Mouse (Mus musculus): ENCODE results near the gene Elovl6. TPM values are rescaled to one million over a fixed set of nuclear protein-coding genes. Genes with fewer than 3 reads are reported as not detected.

The Elovl6 gene
- polyA plus RNA-seq, 1 experiment from 2014 or later: 44.7 TPM

DNA sequence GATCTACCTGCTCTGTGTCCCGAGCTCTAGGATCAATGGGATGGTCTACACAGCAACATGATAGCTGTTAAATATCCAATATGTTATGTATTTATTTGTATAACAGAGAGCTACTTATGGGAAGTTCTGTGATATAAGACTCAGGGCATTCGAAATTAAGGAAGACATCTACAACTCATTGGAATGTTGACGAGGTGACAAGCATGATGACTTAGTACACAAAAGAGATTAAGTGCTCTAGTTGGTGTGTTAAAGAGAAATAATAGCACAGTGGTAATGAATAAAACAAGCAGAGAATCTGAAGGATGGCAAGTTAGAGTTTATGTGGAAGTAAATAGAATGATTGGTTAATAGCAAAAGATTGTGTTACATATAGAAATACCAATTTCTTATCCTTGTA is 61.6 kb downstream of the Elovl6 start:
- H3K9ac ChIP-seq (replicated peaks; ENCODE audit: low read depth, low read length): no peak overlapping the region
- no peaks in the 10 kb centered on the region for H3K9me3 ChIP-seq (ENCODE audit: control insufficient read depth, low read length)
- H3K27me3 ChIP-seq (replicated peaks; ENCODE audit: control insufficient read depth, insufficient read depth, low read length): no peaks in the 10 kb centered on the region
- H3K27ac ChIP-seq (ENCODE audit: low read length): no peak overlapping the region
- no peak for ATAC-seq
- H3K4me3 ChIP-seq (replicated peaks; ENCODE audit: low read length): no peak overlapping the region
- peaks cover 14% of the 10 kb centered on the region for H3K4me1 ChIP-seq (replicated peaks; ENCODE audit: control insufficient read depth, insufficient read depth, low read length)
- 80% methylated on average over 3 of the region's 3 CpGs for WGBS
- H3K4me2 ChIP-seq (ENCODE audit: low read length): no peak overlapping the region
- H3K36me3 ChIP-seq (ENCODE audit: control insufficient read depth, insufficient read depth): no peaks in the 10 kb centered on the region

DNA sequence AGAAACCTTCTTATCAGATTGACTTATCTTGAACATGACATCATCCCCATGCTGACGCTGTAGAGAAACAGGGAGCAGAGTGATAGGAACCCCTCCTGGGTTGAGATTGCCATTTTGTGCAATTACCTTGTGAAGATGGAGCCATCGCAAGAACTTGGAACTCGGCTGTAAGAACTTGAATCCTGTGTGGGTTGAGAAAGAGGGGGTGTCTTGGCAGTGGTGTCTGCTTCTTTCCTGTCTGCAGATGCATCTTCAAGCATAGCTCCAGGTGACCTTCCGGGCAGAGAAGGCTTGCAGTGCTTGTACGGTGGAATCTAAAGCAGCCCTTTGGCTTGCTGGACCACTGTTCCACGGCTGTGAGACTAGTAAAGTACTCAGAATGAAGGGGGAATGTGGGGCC is 63.9 kb downstream of the Elovl6 start:
- Histone ChIP-seq H3K4me3 (replicated peaks; ENCODE audit: low read length) (no peak overlapping the region), H3K4me1 (replicated peaks; ENCODE audit: control insufficient read depth, insufficient read depth, low read length) (peaks cover 3% of the 10 kb centered on the region; the same call in 1 of the 2 replicates), H3K9ac (replicated peaks; ENCODE audit: low read depth, low read length) (no peak overlapping the region), H3K9me3 (ENCODE audit: control insufficient read depth, low read length) (no peaks in the 10 kb centered on the region), H3K27ac (ENCODE audit: low read length) (no peak overlapping the region), H3K27me3 (replicated peaks; ENCODE audit: control insufficient read depth, insufficient read depth, low read length) (no peaks in the 10 kb centered on the region), H3K4me2 (ENCODE audit: low read length) (no peak overlapping the region), H3K36me3 (ENCODE audit: control insufficient read depth, insufficient read depth) (no peaks in the 10 kb centered on the region)
- no peak for ATAC-seq
- WGBS: 94% methylated on average over 6 of the region's 6 CpGs

GRCm38 (mm10) chr3:129602289-129602688 is 70.1 kb downstream of the Elovl6 start:
- Histone ChIP-seq H3K36me3 (ENCODE audit: control insufficient read depth, insufficient read depth) (no peaks in the 10 kb centered on the region), H3K4me3 (replicated peaks; ENCODE audit: low read length) (no peak overlapping the region), H3K9me3 (ENCODE audit: control insufficient read depth, low read length) (no peaks in the 10 kb centered on the region), H3K4me1 (replicated peaks; ENCODE audit: control insufficient read depth, insufficient read depth, low read length) (peaks cover 4% of the 10 kb centered on the region; the same call in 1 of the 2 replicates), H3K27ac (ENCODE audit: low read length) (no peak overlapping the region), H3K9ac (replicated peaks; ENCODE audit: low read depth, low read length) (no peak overlapping the region), H3K4me2 (ENCODE audit: low read length) (no peak overlapping the region), H3K27me3 (replicated peaks; ENCODE audit: control insufficient read depth, insufficient read depth, low read length) (no peaks in the 10 kb centered on the region)
- 85% methylated on average over 9 of the region's 9 CpGs for WGBS
- no peak for ATAC-seq

GRCm38 (mm10) chr3:129605487-129605886 is 73.3 kb downstream of the Elovl6 start:
- 56% methylated on average over 7 of the region's 7 CpGs for WGBS
- ATAC-seq: no peak
- Histone ChIP-seq H3K36me3 (ENCODE audit: control insufficient read depth, insufficient read depth) (no peaks in the 10 kb centered on the region), H3K4me3 (replicated peaks; ENCODE audit: low read length) (no peak overlapping the region), H3K9ac (replicated peaks; ENCODE audit: low read depth, low read length) (no peak overlapping the region), H3K4me1 (replicated peaks; ENCODE audit: control insufficient read depth, insufficient read depth, low read length) (peaks cover 4% of the 10 kb centered on the region; the same call in 1 of the 2 replicates), H3K9me3 (ENCODE audit: control insufficient read depth, low read length) (no peaks in the 10 kb centered on the region), H3K27ac (ENCODE audit: low read length) (no peak overlapping the region), H3K27me3 (replicated peaks; ENCODE audit: control insufficient read depth, insufficient read depth, low read length) (no peaks in the 10 kb centered on the region), H3K4me2 (ENCODE audit: low read length) (no peak overlapping the region)

DNA sequence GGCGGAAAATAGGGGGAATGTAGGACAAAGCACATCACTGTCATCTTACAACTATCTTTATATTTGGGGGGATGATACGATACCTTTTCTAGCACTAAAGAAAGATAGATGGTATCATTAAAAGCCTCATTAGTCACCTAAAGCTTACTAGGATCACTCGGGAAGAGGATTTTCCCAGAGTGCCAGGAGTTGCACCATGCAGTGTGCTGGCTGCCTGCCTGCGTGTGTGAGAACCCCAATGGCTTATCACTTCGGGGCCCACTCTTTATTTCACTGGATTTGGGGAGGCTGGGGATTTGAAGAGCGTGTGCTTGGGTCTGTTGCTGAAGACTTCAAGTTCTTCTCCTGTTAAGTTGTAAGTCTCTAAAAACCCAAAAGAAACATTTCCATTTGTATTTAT is 73.8 kb downstream of the Elovl6 start:
- H3K4me3 ChIP-seq (replicated peaks; ENCODE audit: low read length): no peak overlapping the region
- no peak for ATAC-seq
- H3K9me3 ChIP-seq (ENCODE audit: control insufficient read depth, low read length): no peaks in the 10 kb centered on the region
- no peak overlapping the region for H3K9ac ChIP-seq (replicated peaks; ENCODE audit: low read depth, low read length)
- WGBS: 32% methylated on average over 6 of the region's 6 CpGs
- H3K4me1 ChIP-seq (replicated peaks; ENCODE audit: control insufficient read depth, insufficient read depth, low read length): peaks cover 4% of the 10 kb centered on the region; the same call in 1 of the 2 replicates
- H3K27ac ChIP-seq (ENCODE audit: low read length): no peak overlapping the region
- no peak overlapping the region for H3K4me2 ChIP-seq (ENCODE audit: low read length)
- H3K36me3 ChIP-seq (ENCODE audit: control insufficient read depth, insufficient read depth): no peaks in the 10 kb centered on the region
- no peaks in the 10 kb centered on the region for H3K27me3 ChIP-seq (replicated peaks; ENCODE audit: control insufficient read depth, insufficient read depth, low read length)

- 88% methylated on average over 8 of the region's 8 CpGs for WGBS
These were observed 79.5 kb downstream of the Elovl6 start for GRCm38 (mm10) chr3:129611626-129612025.

GRCm38 (mm10) chr3:129612311-129613097 is 80.3 kb downstream of the Elovl6 start:
- peak; percentile 59 for ATAC-seq
- Histone ChIP-seq H3K4me2 (ENCODE audit: low read length) (no peak overlapping the region), H3K4me3 (replicated peaks; ENCODE audit: low read length) (no peak overlapping the region), H3K36me3 (ENCODE audit: control insufficient read depth, insufficient read depth) (no peaks in the 10 kb centered on the region; the same call in 1 of the 2 replicates), H3K4me1 (replicated peaks; ENCODE audit: control insufficient read depth, insufficient read depth, low read length) (no peaks in the 10 kb centered on the region), H3K9ac (replicated peaks; ENCODE audit: low read depth, low read length) (no peak overlapping the region), H3K9me3 (ENCODE audit: control insufficient read depth, low read length) (no peaks in the 10 kb centered on the region), H3K27ac (ENCODE audit: low read length) (0 out of 2 replicates have a peak overlapping the region, but pooled peaks have one; percentile 18), H3K27me3 (replicated peaks; ENCODE audit: control insufficient read depth, insufficient read depth, low read length) (no peaks in the 10 kb centered on the region)
- WGBS: 87% methylated on average over 25 of the region's 25 CpGs

More at GRCm38 (mm10) chr3:129611626-129612025, 79.5 kb downstream of the Elovl6 start:
- ATAC-seq: no peak
- Histone ChIP-seq H3K9ac (replicated peaks; ENCODE audit: low read depth, low read length) (no peak overlapping the region), H3K27ac (ENCODE audit: low read length) (no peak overlapping the region), H3K4me1 (replicated peaks; ENCODE audit: control insufficient read depth, insufficient read depth, low read length) (no peaks in the 10 kb centered on the region), H3K4me2 (ENCODE audit: low read length) (no peak overlapping the region), H3K9me3 (ENCODE audit: control insufficient read depth, low read length) (no peaks in the 10 kb centered on the region), H3K36me3 (ENCODE audit: control insufficient read depth, insufficient read depth) (no peaks in the 10 kb centered on the region; the same call in 1 of the 2 replicates), H3K4me3 (replicated peaks; ENCODE audit: low read length) (no peak overlapping the region), H3K27me3 (replicated peaks; ENCODE audit: control insufficient read depth, insufficient read depth, low read length) (no peaks in the 10 kb centered on the region)

DNA sequence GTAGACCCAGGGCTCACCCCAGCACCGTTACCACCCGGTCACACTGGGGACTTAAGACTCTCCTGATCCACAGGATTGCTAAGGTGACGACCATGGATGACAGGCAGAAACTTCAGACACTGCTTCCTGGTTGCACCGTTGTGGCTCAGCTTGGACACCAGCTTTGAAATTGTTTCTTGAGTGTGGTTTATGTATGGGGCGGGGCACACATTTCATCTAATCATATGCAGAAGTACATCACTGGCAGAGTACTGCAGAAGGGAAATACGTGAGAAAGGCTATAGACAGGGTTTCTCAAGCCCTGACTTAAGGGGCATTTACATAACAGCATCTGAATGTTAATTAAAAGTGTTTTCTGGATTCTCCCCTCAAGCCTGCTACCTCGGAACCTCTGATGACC is 81.6 kb downstream of the Elovl6 start:
- Histone ChIP-seq H3K9ac (replicated peaks; ENCODE audit: low read depth, low read length) (no peak overlapping the region), H3K36me3 (ENCODE audit: control insufficient read depth, insufficient read depth) (no peaks in the 10 kb centered on the region; the same call in 1 of the 2 replicates), H3K4me2 (ENCODE audit: low read length) (no peak overlapping the region), H3K4me1 (replicated peaks; ENCODE audit: control insufficient read depth, insufficient read depth, low read length) (no peaks in the 10 kb centered on the region), H3K27me3 (replicated peaks; ENCODE audit: control insufficient read depth, insufficient read depth, low read length) (no peaks in the 10 kb centered on the region), H3K4me3 (replicated peaks; ENCODE audit: low read length) (no peak overlapping the region), H3K27ac (ENCODE audit: low read length) (no peak overlapping the region), H3K9me3 (ENCODE audit: control insufficient read depth, low read length) (no peaks in the 10 kb centered on the region)
- no peak; the same call in 1 of the 2 replicates for ATAC-seq
- 89% methylated on average over 7 of the region's 7 CpGs for WGBS

DNA sequence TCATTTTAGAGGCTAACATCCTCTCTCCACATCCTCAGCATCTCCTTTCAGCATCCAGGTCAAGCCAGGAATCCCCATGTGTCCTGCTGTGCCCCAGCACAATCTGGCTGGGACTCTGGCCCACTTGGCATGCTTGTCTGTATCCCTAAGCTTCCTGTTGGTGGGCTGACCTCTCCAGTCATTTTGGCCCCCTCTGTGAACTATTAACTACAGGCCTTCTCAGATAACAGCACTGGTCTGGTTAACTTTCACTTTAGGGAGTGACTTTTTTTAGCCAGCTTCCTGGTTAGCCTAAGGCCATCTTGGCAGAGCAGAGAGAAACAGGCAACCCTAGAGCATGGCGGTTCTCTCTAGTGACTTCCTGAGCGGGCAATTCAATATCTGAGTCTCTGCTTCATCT is 82.1 kb downstream of the Elovl6 start:
- Histone ChIP-seq H3K4me2 (ENCODE audit: low read length) (no peak overlapping the region), H3K9me3 (ENCODE audit: control insufficient read depth, low read length) (no peaks in the 10 kb centered on the region), H3K4me1 (replicated peaks; ENCODE audit: control insufficient read depth, insufficient read depth, low read length) (no peaks in the 10 kb centered on the region), H3K4me3 (replicated peaks; ENCODE audit: low read length) (no peak overlapping the region), H3K27me3 (replicated peaks; ENCODE audit: control insufficient read depth, insufficient read depth, low read length) (no peaks in the 10 kb centered on the region), H3K36me3 (ENCODE audit: control insufficient read depth, insufficient read depth) (no peaks in the 10 kb centered on the region; the same call in 1 of the 2 replicates), H3K9ac (replicated peaks; ENCODE audit: low read depth, low read length) (no peak overlapping the region), H3K27ac (ENCODE audit: low read length) (no peak overlapping the region)
- no peak for ATAC-seq
- 96% methylated on average over 2 of the region's 2 CpGs for WGBS
